Mouse (Mus musculus): ENCODE measurements around the gene Gab2.

Gab2 gene

DNA sequence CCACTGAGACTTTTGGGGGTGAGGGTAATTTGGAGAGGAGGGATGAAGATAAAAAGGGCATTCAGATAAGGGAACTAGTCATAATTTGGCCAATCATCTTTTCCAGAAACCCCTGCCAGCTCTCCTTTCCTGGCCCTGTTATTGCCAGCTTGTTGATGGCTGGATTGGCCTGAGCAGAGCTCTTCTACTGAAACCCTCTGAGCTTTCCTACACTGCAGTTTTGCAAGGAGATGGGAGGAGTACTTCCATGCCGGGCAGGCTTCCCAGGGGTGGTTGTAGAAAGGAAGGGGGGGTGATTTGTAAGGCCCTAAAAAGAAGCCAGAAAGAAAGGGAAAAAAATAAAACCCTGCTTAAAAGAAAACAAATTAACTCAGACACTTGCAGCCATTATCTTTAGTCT lies 181.2 kb downstream of the Gab2 start:
- no peak for DNase-seq (ENCODE audit: low spot score)

- no peak for DNase-seq (ENCODE audit: low spot score)
Measured at GRCm38 (mm10) chr7:97270367-97270766, 189.0 kb downstream of the Gab2 start.

DNA sequence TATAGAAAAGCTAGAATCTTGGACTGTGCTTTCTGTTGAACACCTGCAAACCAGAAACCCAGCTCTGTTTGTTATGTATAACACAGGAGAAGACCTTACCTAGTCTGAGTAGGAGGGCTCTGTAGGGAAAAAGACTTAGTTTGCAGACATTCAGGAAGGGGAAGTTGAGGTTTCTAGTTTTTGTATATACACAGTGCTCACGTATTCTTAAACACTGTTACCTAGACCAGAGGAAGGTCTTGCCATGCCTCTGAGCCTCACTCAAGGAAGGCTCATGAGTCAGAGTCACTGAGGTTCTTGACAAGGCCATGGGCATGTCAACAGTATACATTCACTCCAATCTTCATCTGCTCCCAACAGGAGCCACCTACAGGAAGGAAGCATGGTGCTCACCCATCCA lies 189.7 kb downstream of the Gab2 start:
- no peak for DNase-seq (ENCODE audit: low spot score)

DNA sequence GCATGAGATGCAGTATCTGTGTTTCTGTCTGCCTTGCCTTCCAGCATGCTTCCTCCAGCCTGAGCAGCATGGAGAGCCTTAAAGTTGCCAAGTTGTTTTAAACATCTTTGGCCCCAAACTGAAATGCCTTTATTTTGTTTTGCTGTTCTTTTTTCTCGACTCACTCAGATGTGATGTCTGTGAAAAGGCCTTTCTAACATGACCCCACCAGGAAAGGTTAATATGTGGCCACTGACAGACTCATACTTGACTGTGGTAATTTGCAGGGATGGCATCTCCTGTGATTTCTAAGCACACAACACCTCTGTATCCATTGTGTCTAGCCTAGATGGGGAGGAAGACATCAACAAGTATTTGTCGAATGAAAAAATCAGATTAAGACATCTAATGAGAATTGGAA lies 215.6 kb downstream of the Gab2 start:
- DNase-seq (ENCODE audit: low spot score) = no peak

DNA sequence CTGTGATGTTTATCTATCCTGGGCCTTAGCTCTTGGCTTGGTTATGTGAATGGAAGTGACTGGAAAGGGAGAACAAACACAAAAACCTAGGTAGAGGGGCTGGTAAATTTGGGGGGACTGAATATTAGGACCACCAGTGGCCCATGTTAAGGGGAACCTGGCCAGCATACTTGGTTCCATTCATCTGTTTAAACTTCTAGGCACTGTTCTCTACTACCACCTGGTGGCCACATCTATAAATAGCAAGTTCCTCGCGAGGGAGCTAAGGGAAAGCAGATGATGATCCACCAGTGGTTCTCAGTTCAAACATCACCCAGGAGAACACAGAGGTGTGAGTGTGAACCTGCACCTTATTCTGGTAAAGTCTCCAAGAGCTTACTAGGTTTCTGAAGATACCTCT lies 216.1 kb downstream of the Gab2 start:
- peak; percentile 68 for DNase-seq (ENCODE audit: low spot score)

DNA sequence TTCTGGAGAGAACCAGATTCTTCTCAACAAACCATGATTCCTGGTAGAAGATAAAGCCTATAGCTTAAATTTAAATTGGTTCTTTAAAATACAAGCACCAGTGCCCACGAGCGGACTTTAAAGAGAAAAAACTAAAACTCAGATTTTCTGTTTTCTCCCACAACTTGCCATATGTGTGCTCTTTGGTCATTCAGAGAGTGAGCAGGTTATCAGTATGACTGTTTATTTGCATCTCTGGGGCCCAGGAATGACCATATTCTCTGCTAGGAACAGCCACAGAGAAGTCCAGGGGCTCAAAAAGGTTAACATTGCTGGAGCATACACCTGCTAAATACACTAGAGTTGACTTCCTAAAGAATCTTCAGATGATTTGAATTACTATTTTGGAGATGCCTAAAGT lies 216.9 kb downstream of the Gab2 start:
- DNase-seq (ENCODE audit: low spot score) = no peak

DNA sequence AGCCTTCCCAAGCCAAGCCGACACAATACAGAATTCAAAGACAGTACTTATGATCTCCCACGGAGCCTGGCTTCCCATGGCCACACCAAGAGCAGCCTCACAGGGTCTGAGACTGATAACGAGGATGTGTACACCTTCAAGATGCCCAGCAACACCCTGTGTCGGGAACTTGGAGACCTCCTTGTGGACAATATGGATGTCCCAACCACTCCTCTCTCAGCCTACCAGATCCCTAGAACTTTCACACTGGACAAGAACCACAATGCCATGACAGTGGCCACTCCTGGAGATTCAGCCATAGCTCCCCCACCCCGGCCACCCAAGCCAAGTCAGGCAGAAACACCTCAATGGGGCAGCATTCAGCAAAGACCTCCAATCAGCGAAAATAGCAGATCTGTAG lies 217.6 kb downstream of the Gab2 start:
- no peak for DNase-seq (ENCODE audit: low spot score)

GRCm38 (mm10) chr7:97300914-97301313 lies 219.5 kb downstream of the Gab2 start:
- no peak for DNase-seq (ENCODE audit: low spot score)

DNA sequence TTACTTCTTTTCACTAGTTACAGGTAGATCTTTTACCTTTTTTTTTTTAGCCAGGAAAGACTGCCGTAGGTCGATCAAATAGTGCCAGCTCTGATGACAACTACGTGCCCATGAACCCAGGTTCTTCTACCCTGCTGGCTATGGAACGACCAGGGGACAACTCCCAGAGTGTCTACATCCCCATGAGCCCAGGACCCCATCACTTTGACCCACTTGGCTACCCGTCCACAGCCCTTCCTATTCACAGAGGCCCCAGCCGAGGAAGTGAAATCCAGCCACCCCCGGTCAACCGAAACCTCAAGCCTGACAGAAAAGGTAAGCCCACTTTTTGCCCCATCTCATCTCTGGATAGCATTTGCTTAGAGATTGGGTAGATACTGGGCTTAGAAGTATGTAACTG lies 219.9 kb downstream of the Gab2 start:
- DNase-seq (ENCODE audit: low spot score) = no peak

DNA sequence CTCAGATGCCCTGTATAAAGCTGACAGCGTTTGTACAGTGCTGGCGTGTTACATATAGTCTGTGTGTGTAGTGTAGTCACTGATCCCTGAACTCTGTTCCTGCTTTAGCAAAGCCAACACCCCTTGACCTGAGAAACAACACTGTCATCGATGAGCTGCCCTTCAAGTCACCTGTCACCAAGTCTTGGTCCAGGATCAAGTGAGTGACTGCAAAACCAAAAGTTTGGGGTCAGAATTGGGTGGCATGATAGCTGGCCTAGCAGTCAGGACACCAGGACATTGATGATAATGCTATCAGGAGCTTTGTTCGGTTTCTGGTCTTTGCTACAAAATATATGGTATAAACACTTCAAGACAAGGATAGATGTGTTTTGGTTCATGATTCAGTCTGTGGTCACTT lies 220.9 kb downstream of the Gab2 start:
- no peak for DNase-seq (ENCODE audit: low spot score)

DNA sequence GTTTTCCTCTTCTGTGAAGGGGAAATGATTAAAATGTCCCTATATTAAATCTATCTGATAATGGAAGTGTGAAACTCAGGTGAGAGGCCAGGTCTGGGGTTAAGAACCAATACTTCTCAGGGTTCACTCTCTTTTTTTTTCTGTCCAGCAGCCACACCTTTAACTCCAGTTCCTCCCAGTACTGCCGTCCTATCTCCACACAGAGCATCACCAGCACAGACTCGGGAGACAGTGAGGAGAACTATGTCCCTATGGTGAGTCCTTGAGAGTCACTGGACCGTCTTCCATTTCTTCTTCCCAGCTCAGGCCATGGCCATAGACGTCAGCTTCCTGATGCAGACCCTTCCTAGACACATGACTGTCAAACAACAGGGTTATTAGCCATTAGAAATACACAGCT lies 221.5 kb downstream of the Gab2 start:
- no peak for DNase-seq (ENCODE audit: low spot score)

DNA sequence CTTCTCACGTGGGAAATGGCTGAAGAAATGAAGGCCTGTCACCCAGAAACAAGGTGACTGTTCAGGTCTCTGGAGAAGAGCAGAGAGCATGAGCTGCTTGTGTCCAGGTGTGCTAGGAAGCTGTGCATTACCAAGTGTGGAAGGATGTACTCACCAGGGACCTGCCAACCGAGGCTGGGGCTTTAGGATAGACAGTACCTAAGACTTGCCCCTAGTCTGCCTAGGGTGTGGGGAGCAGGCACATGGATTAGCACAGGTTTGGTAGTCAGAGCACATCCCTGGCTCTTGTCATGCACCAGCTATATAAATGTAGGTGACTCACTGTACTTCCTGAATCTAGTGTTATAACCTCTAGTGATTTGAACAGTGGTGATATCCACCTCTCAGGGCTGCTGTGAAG lies 222.2 kb downstream of the Gab2 start:
- no peak for DNase-seq (ENCODE audit: low spot score)

DNA sequence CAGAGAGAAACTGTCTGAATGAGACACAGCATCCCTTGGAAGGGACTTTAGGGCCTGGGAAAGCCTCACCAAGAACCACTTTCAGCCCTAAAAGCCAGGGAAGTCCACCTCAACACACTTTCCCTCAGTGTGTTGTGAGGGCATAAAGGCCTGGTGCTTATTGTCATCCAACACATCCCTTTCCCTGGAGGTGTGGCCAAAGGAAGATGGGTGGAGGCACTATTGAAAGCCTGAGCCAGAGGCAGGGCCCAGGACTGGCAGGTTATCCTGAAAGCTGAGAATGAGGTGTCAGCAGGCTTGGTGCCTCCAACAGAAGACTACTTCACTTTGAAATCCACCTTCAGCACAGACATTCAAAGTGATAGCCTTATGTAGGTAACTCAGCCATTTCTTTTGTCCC lies 223.1 kb downstream of the Gab2 start:
- DNase-seq (ENCODE audit: low spot score) = no peak

- no peak for DNase-seq (ENCODE audit: low spot score)
Measured at GRCm38 (mm10) chr7:97305206-97305605, 223.8 kb downstream of the Gab2 start.

GRCm38 (mm10) chr7:97306813-97307212 lies 225.4 kb downstream of the Gab2 start:
- DNase-seq (ENCODE audit: low spot score) = no peak

DNA sequence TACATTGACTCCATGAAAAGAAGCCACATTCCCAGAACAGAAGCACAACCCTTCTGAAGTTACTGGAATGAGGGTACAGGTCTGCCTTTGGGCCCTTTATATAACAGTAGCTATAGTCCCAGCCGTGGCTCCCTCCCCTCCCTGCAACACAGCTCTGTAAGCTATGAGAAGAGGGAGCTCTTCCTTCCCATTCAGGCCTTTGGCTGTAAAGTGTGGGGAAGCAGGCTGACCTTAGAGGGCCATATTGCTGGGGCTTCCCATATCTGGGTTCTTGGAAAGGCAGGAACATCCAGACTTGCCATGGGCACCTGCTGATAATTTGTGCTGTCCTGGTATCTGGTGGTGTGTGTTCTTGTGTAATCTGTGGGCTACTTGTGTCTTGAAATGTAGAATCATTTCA lies 226.2 kb downstream of the Gab2 start:
- no peak for DNase-seq (ENCODE audit: low spot score)

- no peak for DNase-seq (ENCODE audit: low spot score)
Measured at GRCm38 (mm10) chr7:97309461-97310340, 228.3 kb downstream of the Gab2 start.

GRCm38 (mm10) chr7:97310341-97310635 lies 228.9 kb downstream of the Gab2 start:
- no peak for DNase-seq (ENCODE audit: low spot score)

DNA sequence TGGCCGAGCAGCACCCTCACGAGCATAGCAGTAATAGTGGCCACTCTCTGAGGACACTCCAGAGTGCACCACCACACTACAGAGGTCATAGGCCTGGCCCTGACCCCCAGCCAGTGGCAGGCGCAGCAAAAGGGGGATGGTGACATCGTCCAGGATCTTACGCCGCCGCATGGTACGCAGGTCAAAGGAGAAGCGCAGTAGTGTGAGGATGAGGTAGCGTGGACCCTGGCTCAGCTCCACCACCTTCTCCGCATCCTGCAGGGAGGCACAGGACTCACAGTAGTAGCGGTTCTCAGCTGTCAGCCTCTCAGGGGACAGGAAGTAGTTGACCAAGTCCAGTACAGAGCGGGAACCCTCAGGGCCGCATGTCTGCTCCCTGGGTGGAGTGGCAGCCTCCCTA lies 230.2 kb downstream of the Gab2 start:
- DNase-seq (ENCODE audit: low spot score) = no peak

GRCm38 (mm10) chr7:97312196-97312595 lies 230.8 kb downstream of the Gab2 start:
- no peak for DNase-seq (ENCODE audit: low spot score)

DNA sequence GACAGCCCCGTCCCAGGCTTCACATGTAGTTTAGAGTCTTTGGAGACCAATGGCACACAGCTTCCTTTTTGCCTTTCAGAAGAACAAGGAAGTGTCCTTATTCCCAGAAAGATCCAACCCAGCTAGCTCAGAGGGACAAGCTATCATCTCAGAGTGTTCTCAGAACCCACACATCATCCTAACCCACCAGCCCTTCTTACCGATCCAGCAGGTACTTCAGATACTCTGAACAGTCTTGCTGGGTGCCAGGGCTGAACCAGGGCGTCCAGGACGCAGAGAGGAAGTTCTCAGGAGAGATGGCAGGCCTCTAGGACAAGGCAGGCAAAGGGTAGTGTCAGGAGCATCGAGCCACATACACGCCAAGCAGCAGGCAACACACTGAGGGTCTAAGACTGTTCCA lies 231.5 kb downstream of the Gab2 start:
- no peak for DNase-seq (ENCODE audit: low spot score)

DNA sequence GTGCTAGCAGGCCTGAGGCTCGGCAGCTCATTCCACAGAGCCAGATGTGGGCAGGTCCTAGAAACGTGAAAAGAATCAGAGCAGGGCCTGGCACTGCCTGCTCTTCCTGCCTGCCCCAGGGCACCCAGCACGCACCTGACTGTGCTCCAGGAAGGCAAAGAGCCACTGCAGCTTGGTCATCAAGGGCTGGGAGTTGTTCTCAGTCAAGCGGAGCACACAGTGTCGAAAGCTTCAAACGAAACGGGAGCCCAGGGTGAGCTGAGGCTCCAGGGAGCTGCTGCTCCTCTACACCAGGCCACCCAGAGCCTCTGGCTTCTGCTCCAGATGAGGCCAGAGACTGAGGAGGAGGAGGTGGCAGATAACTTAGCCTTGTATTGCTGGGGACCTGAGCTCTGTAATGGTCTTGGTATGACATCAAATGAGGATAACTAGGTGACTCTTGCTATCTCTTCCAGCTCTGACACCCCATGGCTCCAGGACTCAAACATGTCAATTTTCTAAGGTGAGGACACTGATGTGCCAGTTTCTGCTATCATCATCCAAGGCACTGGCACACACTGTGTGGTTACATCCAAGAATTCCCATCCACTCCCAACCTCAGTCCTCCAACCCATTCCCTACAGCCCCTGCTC lies 232.1 kb downstream of the Gab2 start:
- no peak for DNase-seq (ENCODE audit: low spot score)

GRCm38 (mm10) chr7:97314646-97315045 lies 233.3 kb downstream of the Gab2 start:
- no peak for DNase-seq (ENCODE audit: low spot score)

DNA sequence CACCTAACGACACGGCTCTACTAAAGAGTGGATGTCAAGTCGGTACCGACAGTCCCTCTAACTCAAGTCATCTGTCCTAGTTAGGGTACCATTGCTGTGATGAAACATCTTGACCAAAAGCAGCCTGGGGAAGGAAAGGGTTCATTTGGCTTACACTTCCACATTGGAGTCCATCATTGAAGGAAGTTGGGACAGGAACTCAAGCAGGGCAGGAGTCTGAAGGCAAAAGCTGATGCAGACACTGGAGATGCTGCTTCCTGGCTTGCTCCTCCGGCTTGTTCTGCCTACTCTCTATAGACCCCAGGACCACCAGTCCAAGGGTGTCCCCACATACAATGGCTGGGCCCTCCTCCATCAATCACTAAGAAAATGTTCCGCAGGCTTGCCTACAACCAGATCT lies 234.3 kb downstream of the Gab2 start:
- DNase-seq (ENCODE audit: low spot score) = no peak
